Mouse (Mus musculus) limb, embryonic 15.5 days (tissue): ENCODE measurements around the gene Zfp646. TPM values are rescaled to one million over a fixed set of nuclear protein-coding genes. Genes with fewer than 3 reads are reported as not detected.

Experiments used
- polyA plus RNA-seq: library from polyadenylated mRNA; unstranded; fragments of >200 nt; fragmentation: Nextera tagmentation; extraction: Ambion mirVana; gene quantifications from 2 replicates; pipeline ENCODE4 v1.2.1, GENCODE M21; 2015

Gene Zfp646
- polyA plus RNA-seq, 1 experiment from 2014 or later: 10.0 TPM

Other genes with a start within 250 kb of the Zfp646 start
- gene Bcl7c, start 167.3 kb upstream of the Zfp646 start, polyA plus RNA-seq: 81.1 and 90.5 TPM in 2 replicates
- gene Ctf1, start 163.5 kb upstream of the Zfp646 start, polyA plus RNA-seq: 25.3 and 28.7 TPM in 2 replicates
- 0.19 and 0.44 TPM in 2 replicates for gene Ctf2, start 144.1 kb upstream of the Zfp646 start, polyA plus RNA-seq
- 4.3 and 4.4 TPM in 2 replicates for gene Fbxl19, start 131.7 kb upstream of the Zfp646 start, polyA plus RNA-seq
- gene Orai3, start 106.4 kb upstream of the Zfp646 start, polyA plus RNA-seq: 23.6 and 26.5 TPM in 2 replicates
- gene Setd1a, start 99.6 kb upstream of the Zfp646 start, polyA plus RNA-seq: 18.6 and 21.7 TPM in 2 replicates
- gene Gm49388, start 90.6 kb upstream of the Zfp646 start, polyA plus RNA-seq: not detected in 2 replicates
- gene Hsd3b7, start 75.6 kb upstream of the Zfp646 start, polyA plus RNA-seq: 18.7 and 23.8 TPM in 2 replicates
- 72.5 and 79.5 TPM in 2 replicates for gene Stx4a, start 51.9 kb upstream of the Zfp646 start, polyA plus RNA-seq
- gene Stx1b, start 51.7 kb upstream of the Zfp646 start, polyA plus RNA-seq: 3.6 and 3.8 TPM in 2 replicates
- 16.4 TPM in 2 replicates for gene Zfp668, start 607 bp downstream of the Zfp646 start, polyA plus RNA-seq
- 2.2 and 2.4 TPM in 2 replicates for gene Prss53, start 14.7 kb downstream of the Zfp646 start, polyA plus RNA-seq
- not detected in 2 replicates for gene Gm21974, start 19.2 kb downstream of the Zfp646 start, polyA plus RNA-seq
- gene Vkorc1, start 19.4 kb downstream of the Zfp646 start, polyA plus RNA-seq: 269 and 272 TPM in 2 replicates
- gene Bckdk, start 27.9 kb downstream of the Zfp646 start, polyA plus RNA-seq: 98.3 and 117 TPM in 2 replicates
- gene Kat8, start 36.3 kb downstream of the Zfp646 start, polyA plus RNA-seq: 37.8 and 38.7 TPM in 2 replicates
- gene Prss8, start 53.9 kb downstream of the Zfp646 start, polyA plus RNA-seq: 11.5 and 14.2 TPM in 2 replicates
- 11.6 and 12.9 TPM in 2 replicates for gene Prss36, start 70.5 kb downstream of the Zfp646 start, polyA plus RNA-seq
- gene Fus, start 91.2 kb downstream of the Zfp646 start, polyA plus RNA-seq: 339 and 390 TPM in 2 replicates
- 150 and 154 TPM in 2 replicates for gene Pycard, start 117.6 kb downstream of the Zfp646 start, polyA plus RNA-seq
- gene Trim72, start 127.7 kb downstream of the Zfp646 start, polyA plus RNA-seq: 3.1 and 8.4 TPM in 2 replicates
- 2.1 and 2.3 TPM in 2 replicates for gene Itgam, start 186.4 kb downstream of the Zfp646 start, polyA plus RNA-seq
- not detected in 2 replicates for gene Gm49368, start 186.5 kb downstream of the Zfp646 start, polyA plus RNA-seq